ENCODE assay signal across 13 mouse cellular contexts in genomic region chr6:38912845-38913244, GRCm38 (mm10). TPM values are rescaled to one million over a fixed set of nuclear protein-coding genes. Genes with fewer than 3 reads are reported as not detected.
A peak's percentile ranks its signal among the peaks of the same experiment; 100 is the strongest.
DNase-seq lines count a peak whose midpoint lies in the region; ATAC-seq and TF ChIP-seq lines count a peak whose summit lies in the region.
"Had no signal": no experiment of that assay in that cellular context is flagged by ENCODE, and none has a peak within 500 bp of the region (broad histone marks: within the 10 kb centered on the region; RNA-seq: fewer than 3 reads in every experiment).

No protein-coding gene starts in this region.

- DNase-seq in forebrain, embryonic 14.5 days (ENCODE audit: low spot score) = peak; percentile 18
- no peak for DNase-seq in forebrain, embryonic 11.5 days (ENCODE audit: low spot score)
- peak; percentile 19 to 24 for DNase-seq in left cerebral cortex, postnatal 14 days (ENCODE audit: low spot score in 2 of 2)
- DNase-seq in left cerebral cortex, postnatal 10 days (ENCODE audit: extremely low spot score in 1 of 2, low spot score in 2 of 2) = no peak
- DNase-seq in MEL (ENCODE audit: low read depth, low spot score) = peak; percentile 61
- DNase-seq in liver, embryonic 11.5 days (ENCODE audit: low spot score) = no peak
- DNase-seq in thymus, postnatal 25 days = no peak
- DNase-seq in kidney, adult 18-20 months = no peak
- DNase-seq: gastrocnemius, postnatal 25 days; kidney, postnatal 4 days; thymus, adult 2 months had no signal

- TF ChIP-seq EP300 in MEL (IDR thresholded peaks at IDR 0.05; ENCODE audit: low read depth in 1 of 2, low read length in 2 of 2) = no peak

- no peaks in the 10 kb centered on the region for H3K79me2 ChIP-seq in MEL (ENCODE audit: control insufficient read depth, insufficient read depth, low read length, poor library complexity)

- ATAC-seq in forebrain, embryonic 14.5 days = no peak
- ATAC-seq in forebrain, embryonic 11.5 days (replicated peaks; ENCODE audit: low FRiP score) = no peak
- ATAC-seq in liver, embryonic 11.5 days (replicated peaks; ENCODE audit: low FRiP score) = no peak
- ATAC-seq: intestine, postnatal 0 days had no signal

- WGBS in forebrain, embryonic 14.5 days = 82% methylated on average over 9 of the region's 9 CpGs
- WGBS in forebrain, embryonic 11.5 days = 86% methylated on average over 9 of the region's 9 CpGs
- WGBS in liver, embryonic 11.5 days = 83% methylated on average over 9 of the region's 9 CpGs

- H3K4me1 ChIP-seq in forebrain, embryonic 14.5 days (ENCODE audit: control insufficient read depth, insufficient read depth, low read length) = no peaks in the 10 kb centered on the region
- H3K4me1 ChIP-seq in forebrain, embryonic 11.5 days (replicated peaks; ENCODE audit: control insufficient read depth, insufficient read depth, low read length) = no peaks in the 10 kb centered on the region
- peaks cover 40 to 55% of the 10 kb centered on the region in 2 experiments for H3K4me1 ChIP-seq in MEL (ENCODE audit: control insufficient read depth in 1 of 2, insufficient read depth in 2 of 2, low read length in 2 of 2)
- peaks cover 65% of the 10 kb centered on the region for H3K4me1 ChIP-seq in liver, embryonic 11.5 days (replicated peaks; ENCODE audit: control insufficient read depth, insufficient read depth, low read length)

- H3K4me2 ChIP-seq in forebrain, embryonic 14.5 days (ENCODE audit: low read length) = no peak overlapping the region
- H3K4me2 ChIP-seq in forebrain, embryonic 11.5 days (ENCODE audit: low read depth, low read length, severe bottlenecking) = no peak overlapping the region
- H3K4me2 ChIP-seq in liver, embryonic 11.5 days = no peak overlapping the region; the same call in 1 of the 2 replicates
- H3K4me2 ChIP-seq: midbrain, embryonic 13.5 days had no signal

- no peak for TF ChIP-seq CTCF in MEL (IDR thresholded peaks at IDR 0.05 in 2 of 3, conservative IDR thresholded peaks at IDR 0.05 in 1 of 3; ENCODE audit: control insufficient read depth in 1 of 3, insufficient read depth in 1 of 3, low read depth in 2 of 3, low read length in 3 of 3, poor library complexity in 1 of 3, severe bottlenecking in 1 of 3)

- no peak for TF ChIP-seq POLR2A in MEL (IDR thresholded peaks at IDR 0.05; ENCODE audit: control insufficient read depth in 1 of 2, insufficient read depth in 1 of 2, low read depth in 1 of 2, low read length in 2 of 2, poor library complexity in 1 of 2)

- no peak overlapping the region for H3K4me3 ChIP-seq in forebrain, embryonic 14.5 days (ENCODE audit: low read depth, low read length)
- no peak overlapping the region for H3K4me3 ChIP-seq in forebrain, embryonic 11.5 days (ENCODE audit: low read depth, low read length)
- no peak overlapping the region for H3K4me3 ChIP-seq in MEL (ENCODE audit: control insufficient read depth in 1 of 2, insufficient read depth in 1 of 2, low read depth in 2 of 2, low read length in 2 of 2)
- H3K4me3 ChIP-seq in liver, embryonic 11.5 days (ENCODE audit: low read depth, low read length) = no peak overlapping the region
- H3K4me3 ChIP-seq: midbrain, embryonic 13.5 days had no signal

- H3K9me3 ChIP-seq in forebrain, embryonic 14.5 days (replicated peaks; ENCODE audit: control insufficient read depth, low read length) = no peaks in the 10 kb centered on the region
- no peaks in the 10 kb centered on the region for H3K9me3 ChIP-seq in forebrain, embryonic 11.5 days (ENCODE audit: control insufficient read depth, low read length)
- H3K9me3 ChIP-seq in MEL (replicated peaks; ENCODE audit: insufficient read depth, low read length) = no peaks in the 10 kb centered on the region
- no peaks in the 10 kb centered on the region for H3K9me3 ChIP-seq in liver, embryonic 11.5 days (ENCODE audit: control insufficient read depth, low read length)
- H3K9me3 ChIP-seq: midbrain, embryonic 13.5 days had no signal

- intact Hi-C loops in left cerebral cortex, postnatal 14 days (cut with DNase I) = no loop called here
- intact Hi-C loops in left cerebral cortex, postnatal 10 days (cut with DNase I) = loop anchor here (5.0 kb wide), 2 partner anchors 36 to 176 kb away; partner anchors contain the start of genes Hipk2 and Tbxas1

- no peaks in the 10 kb centered on the region for H3K36me3 ChIP-seq in forebrain, embryonic 14.5 days (ENCODE audit: control insufficient read depth, insufficient read depth, low read length)
- no peaks in the 10 kb centered on the region for H3K36me3 ChIP-seq in forebrain, embryonic 11.5 days (ENCODE audit: control insufficient read depth, insufficient read depth, low read length)
- H3K36me3 ChIP-seq in MEL (ENCODE audit: control insufficient read depth in 1 of 2, insufficient read depth in 2 of 2, low read length in 2 of 2) = peaks cover 0 to 53% of the 10 kb centered on the region in 2 experiments; a peak in 2 of 4 replicates
- H3K36me3 ChIP-seq in liver, embryonic 11.5 days (ENCODE audit: control insufficient read depth, insufficient read depth, low read length) = no peaks in the 10 kb centered on the region
- H3K36me3 ChIP-seq: midbrain, embryonic 13.5 days had no signal

- no peak overlapping the region for H3K9ac ChIP-seq in forebrain, embryonic 14.5 days (ENCODE audit: low read length)
- H3K9ac ChIP-seq in forebrain, embryonic 11.5 days (ENCODE audit: low read length) = no peak overlapping the region
- H3K9ac ChIP-seq in MEL (ENCODE audit: control insufficient read depth, low read depth, low read length, poor library complexity, severe bottlenecking) = no peak overlapping the region
- H3K9ac ChIP-seq in liver, embryonic 11.5 days (ENCODE audit: low read depth, low read length) = peak overlapping the region; percentile 44
- H3K9ac ChIP-seq: midbrain, embryonic 13.5 days had no signal

- H3K27ac ChIP-seq in forebrain, embryonic 14.5 days (ENCODE audit: low read depth, low read length) = no peak overlapping the region
- no peak overlapping the region for H3K27ac ChIP-seq in forebrain, embryonic 11.5 days (ENCODE audit: low read depth, low read length)
- peak overlapping the region; percentile 24; the same call in 1 of the 2 replicates for H3K27ac ChIP-seq in MEL (ENCODE audit: control insufficient read depth, low read depth, low read length)
- H3K27ac ChIP-seq in liver, embryonic 11.5 days (ENCODE audit: low read depth, low read length) = 0 out of 2 replicates have a peak overlapping the region, but pooled peaks have one; percentile 34
- H3K27ac ChIP-seq: midbrain, embryonic 13.5 days had no signal

- no peak for TF ChIP-seq RAD21 in MEL (IDR thresholded peaks at IDR 0.05; ENCODE audit: low read depth, low read length)

- no peaks in the 10 kb centered on the region for H3K27me3 ChIP-seq in forebrain, embryonic 14.5 days (replicated peaks; ENCODE audit: control insufficient read depth, insufficient read depth, low read length)
- no peaks in the 10 kb centered on the region for H3K27me3 ChIP-seq in forebrain, embryonic 11.5 days (ENCODE audit: control insufficient read depth, insufficient read depth, low read length)
- H3K27me3 ChIP-seq in MEL (ENCODE audit: control insufficient read depth in 1 of 2, insufficient read depth in 2 of 2, low read length in 2 of 2) = no peaks in the 10 kb centered on the region
- H3K27me3 ChIP-seq in liver, embryonic 11.5 days (replicated peaks; ENCODE audit: control insufficient read depth, insufficient read depth, low read length) = 0 out of 2 replicates have a peak, but pooled peaks cover 2% of the 10 kb centered on the region
- H3K27me3 ChIP-seq: midbrain, embryonic 13.5 days had no signal

TF ChIP-seq in MEL, 35 proteins besides CTCF, POLR2A, EP300 and RAD21:
- TF ChIP-seq NRF1 (IDR thresholded peaks at IDR 0.05; ENCODE audit: insufficient read depth, low read depth, low read length, poor library complexity, severe bottlenecking) (no peak), ZNF384 (IDR thresholded peaks at IDR 0.05; ENCODE audit: low read depth, low read length) (no peak), USF1 (IDR thresholded peaks at IDR 0.05; ENCODE audit: low read depth, low read length) (no peak), SIN3A (IDR thresholded peaks at IDR 0.05; ENCODE audit: low read length) (no peak), ZKSCAN1 (IDR thresholded peaks at IDR 0.05; ENCODE audit: low read depth, low read length) (no peak), MAZ (IDR thresholded peaks at IDR 0.05; ENCODE audit: low read depth, low read length) (no peak), MXI1 (IDR thresholded peaks at IDR 0.05; ENCODE audit: low read depth, low read length) (no peak; the same call in 1 of the 2 replicates), MAFK (IDR thresholded peaks at IDR 0.05; ENCODE audit: borderline replicate concordance, low read depth, low read length) (0 out of 2 replicates have a peak, but pooled peaks have one; percentile 15)
TF ChIP-seq in MEL: peak in this region for 1.

RNA-seq across cellular contexts. Expression of gene Hipk2, which starts 36.9 kb away (rescaled TPM):
- 16.0 and 19.1 TPM in 2 replicates for polyA plus RNA-seq in forebrain, embryonic 14.5 days (2014; fragmentation: Nextera tagmentation; extraction: Ambion mirVana)
- polyA plus RNA-seq in forebrain, embryonic 11.5 days (2014; fragmentation: Nextera tagmentation; extraction: Ambion mirVana) = 31.0 and 33.5 TPM in 2 replicates
- 10 to 100 TPM; 48.3 to 52.3 TPM for total RNA-seq in left cerebral cortex, postnatal 14 days (2021)
- total RNA-seq in left cerebral cortex, postnatal 10 days (2021) = 10 to 100 TPM; 44.6 to 45.9 TPM
- 3.9 and 4.3 TPM in 2 replicates for total RNA-seq in MEL (2012; rRNA removed)
- 10 to 100 TPM; 14.1 to 85.1 TPM for polyA plus RNA-seq in MEL (2012; ENCODE audit: insufficient read depth in 1 of 2, insufficient read length in 2 of 2, low read depth in 1 of 2, low replicate concordance in 2 of 2, missing spikeins in 1 of 2)
- polyA plus RNA-seq in liver, embryonic 11.5 days (2014; fragmentation: Nextera tagmentation; extraction: Ambion mirVana) = 21.4 and 27.4 TPM in 2 replicates

RNA-seq across cellular contexts. Expression of gene Tbxas1, which starts 37.6 kb away (rescaled TPM):
- polyA plus RNA-seq in forebrain, embryonic 14.5 days (2014; fragmentation: Nextera tagmentation; extraction: Ambion mirVana) = 1.2 and 1.6 TPM in 2 replicates
- polyA plus RNA-seq in forebrain, embryonic 11.5 days (2014; fragmentation: Nextera tagmentation; extraction: Ambion mirVana) = 1.4 and 1.5 TPM in 2 replicates
- 1 to 10 TPM; 2.9 to 3.0 TPM for total RNA-seq in left cerebral cortex, postnatal 14 days (2021)
- total RNA-seq in left cerebral cortex, postnatal 10 days (2021) = 1 to 10 TPM; 2.1 to 2.9 TPM
- 0.54 and 0.65 TPM in 2 replicates for total RNA-seq in MEL (2012; rRNA removed)
- polyA plus RNA-seq in MEL (2012; ENCODE audit: insufficient read depth in 1 of 2, insufficient read length in 2 of 2, low read depth in 1 of 2, low replicate concordance in 2 of 2, missing spikeins in 1 of 2) = 1 to 10 TPM in 1 of 2 experiments, not detected in 1; 2.7 TPM
- polyA plus RNA-seq in liver, embryonic 11.5 days (2014; fragmentation: Nextera tagmentation; extraction: Ambion mirVana) = 11.5 and 12.0 TPM in 2 replicates

Comparison
In these comparisons a context has a peak if more than half of its experiments do, and no peak if none do; other contexts are left out.
1. DNase-seq: peak in forebrain, embryonic 14.5 days (single experiment), left cerebral cortex, postnatal 14 days (2 of 2) and MEL (single experiment); none in forebrain, embryonic 11.5 days (single experiment), left cerebral cortex, postnatal 10 days (0 of 2), liver, embryonic 11.5 days (single experiment), thymus, postnatal 25 days (single experiment) and kidney, adult 18-20 months (single experiment).
2. H3K27ac ChIP-seq: peak in MEL (single experiment) and liver, embryonic 11.5 days (single experiment); none in forebrain, embryonic 14.5 days (single experiment) and forebrain, embryonic 11.5 days (single experiment).